Mouse (Mus musculus) ES-Bruce4 (cell line): ENCODE measurements around the gene Cacng6.

Experiments
- CTCF ChIP-seq: IDR thresholded peaks from one replicate; pipeline ENCODE4 v1.8.1; 2011; ENCODE audit warnings: low read depth, low read length
- POLR2A ChIP-seq: IDR thresholded peaks from one replicate; pipeline ENCODE4 v1.8.1; 2011; ENCODE audit warnings: low read length; ENCODE audit not compliant: insufficient read depth

- TF ChIP-seq CTCF = no peak
- no peak for TF ChIP-seq POLR2A
Observed at GRCm38 (mm10) chr7:3442476-3443062, 18.6 kb downstream of the Cacng6 start.
